Mouse (Mus musculus): ENCODE results near the gene Camkk2.

Gene Camkk2

DNA sequence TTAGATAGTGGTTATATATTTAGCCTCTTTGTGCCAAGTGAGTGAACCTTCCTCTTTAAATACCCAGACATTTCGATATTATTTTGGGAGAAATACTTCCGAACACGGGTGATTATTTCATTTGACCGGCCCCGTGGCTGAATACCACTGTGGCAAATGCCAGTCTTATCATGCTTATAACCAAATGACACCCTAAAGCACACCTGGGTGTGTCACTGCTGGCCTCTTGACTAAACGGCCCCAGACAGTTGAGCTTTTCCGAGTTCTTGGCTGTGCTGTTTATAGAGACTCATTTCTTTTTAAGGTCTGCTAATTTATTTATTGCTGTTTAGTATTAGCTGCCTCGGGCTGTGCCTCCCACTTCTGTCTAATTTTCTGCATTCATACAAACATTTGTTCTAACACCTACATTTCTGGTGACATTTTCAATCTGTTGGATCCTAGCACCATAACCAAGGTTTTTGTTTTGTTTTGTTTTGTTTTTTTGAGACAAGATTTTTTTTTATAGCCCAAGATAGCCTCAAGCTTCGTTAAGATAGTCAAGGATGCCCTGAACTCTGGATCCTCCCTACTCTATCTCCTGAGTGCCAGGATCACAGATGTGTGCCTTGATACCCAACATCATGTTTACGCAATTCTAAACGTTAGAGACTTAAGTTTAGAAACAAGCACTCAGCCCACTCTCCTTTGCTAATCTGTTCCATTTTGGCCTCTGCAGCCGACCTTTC is 78.9 kb downstream of the Camkk2 start:
- no peak for DNase-seq (ENCODE audit: low spot score in 2 of 2)

DNA sequence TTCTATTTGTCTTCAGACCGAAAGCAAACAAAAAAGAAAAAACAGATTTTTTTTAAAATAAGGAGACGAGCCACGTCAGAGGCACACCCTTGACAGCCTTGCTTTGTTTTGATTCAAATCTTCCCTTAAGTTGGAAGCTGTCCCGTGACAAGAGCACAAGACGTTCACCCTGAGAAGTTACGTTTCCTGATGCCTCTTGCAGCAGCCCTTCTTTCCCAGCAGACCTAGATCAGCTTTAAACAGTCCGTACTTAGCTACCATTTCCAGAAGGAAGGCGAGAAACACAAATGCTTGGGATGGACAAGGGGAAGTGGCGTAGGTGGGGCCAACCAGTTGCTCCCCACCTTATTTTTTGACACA is 80.5 kb downstream of the Camkk2 start:
- DNase-seq (ENCODE audit: low spot score in 2 of 2) = no peak

DNA sequence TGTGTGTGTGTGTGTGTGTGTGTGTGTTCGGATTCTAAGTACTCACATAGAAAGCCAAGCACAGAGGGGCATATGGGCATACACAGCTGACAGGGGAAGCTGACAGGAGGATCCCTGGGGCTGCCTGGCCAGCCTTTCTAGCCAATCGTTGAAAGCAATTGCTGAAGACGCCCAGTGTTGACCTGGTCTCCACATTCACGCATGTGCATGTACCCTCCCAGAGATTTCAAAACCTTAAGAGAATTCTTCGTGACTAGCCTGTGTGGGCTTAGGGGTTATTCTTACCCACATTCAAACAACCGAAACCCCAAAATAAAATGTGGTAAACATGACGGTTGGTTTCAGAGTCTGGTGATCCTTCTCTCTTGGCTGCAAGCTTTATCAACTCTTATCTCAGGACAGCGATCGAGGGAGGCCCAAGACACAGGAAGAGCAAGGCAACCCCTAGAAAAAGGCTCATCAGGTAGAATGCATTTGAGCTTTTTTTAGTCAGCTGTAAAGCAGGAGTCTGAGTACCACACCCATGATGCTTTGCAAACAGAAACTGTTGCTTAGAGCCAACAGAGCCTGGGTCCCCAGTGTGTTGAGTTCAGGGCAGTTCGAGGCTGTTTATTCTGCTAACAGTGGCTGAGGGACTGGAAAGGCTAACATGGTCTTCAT is 81.0 kb downstream of the Camkk2 start:
- DNase-seq (ENCODE audit: low spot score in 2 of 2) = peak in 1 of 2 experiments; percentile 29

DNA sequence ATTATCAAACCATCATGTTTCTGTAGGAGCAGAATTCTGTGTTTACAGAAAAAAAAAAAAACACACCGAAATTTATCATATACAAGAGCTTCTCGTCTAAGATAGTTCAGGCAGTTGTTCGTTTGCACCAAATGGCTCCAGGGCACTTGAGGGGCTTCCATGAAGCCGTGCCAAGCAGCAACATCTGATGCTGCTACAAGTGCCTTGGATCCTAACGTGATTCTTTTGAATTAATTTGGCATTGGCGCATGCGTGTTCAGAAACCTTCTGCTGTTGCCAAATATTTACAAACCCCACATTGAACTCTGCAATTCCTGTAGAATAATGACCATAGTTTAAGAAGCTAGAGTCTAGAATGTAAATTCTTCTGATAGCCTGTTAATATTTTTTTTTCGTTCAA is 83.7 kb downstream of the Camkk2 start:
- DNase-seq (ENCODE audit: low spot score in 2 of 2) = no peak

DNA sequence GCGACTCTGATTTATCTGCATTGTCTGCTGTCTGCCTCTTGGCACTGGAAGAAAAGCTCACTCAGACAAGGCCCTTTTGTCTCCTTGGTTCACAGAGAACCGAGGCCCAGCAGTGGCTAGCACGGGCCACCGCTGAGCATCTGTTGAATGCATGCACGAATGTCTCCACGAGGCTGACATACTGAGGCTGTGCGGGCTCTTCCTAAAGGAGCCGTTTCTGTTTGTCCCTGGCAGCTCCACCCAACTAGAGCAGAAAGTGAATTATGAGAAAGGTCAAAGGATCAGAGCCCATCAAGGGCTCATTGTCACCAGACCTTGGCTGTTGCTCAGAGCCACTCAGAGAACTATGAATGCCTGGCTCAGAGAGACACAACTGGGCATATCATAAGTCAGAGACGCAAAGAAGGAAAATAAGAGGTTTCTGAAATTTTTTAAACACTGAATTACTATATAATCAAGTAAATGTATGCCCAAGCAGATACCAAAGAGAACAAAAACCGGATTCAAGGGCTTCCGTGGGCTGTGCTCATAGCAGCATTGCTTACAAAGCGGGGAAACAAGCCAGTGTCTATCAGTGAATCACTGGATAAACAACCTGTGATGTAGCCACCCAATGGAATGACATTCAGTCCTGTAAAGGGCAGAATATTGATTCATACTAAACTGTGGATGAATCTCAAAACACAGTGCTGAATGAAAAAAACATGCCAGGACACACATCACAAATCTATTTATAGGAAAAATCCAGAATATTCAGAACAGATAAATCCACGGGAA is 85.6 kb downstream of the Camkk2 start:
- no peak for DNase-seq (ENCODE audit: low spot score in 2 of 2)

DNA sequence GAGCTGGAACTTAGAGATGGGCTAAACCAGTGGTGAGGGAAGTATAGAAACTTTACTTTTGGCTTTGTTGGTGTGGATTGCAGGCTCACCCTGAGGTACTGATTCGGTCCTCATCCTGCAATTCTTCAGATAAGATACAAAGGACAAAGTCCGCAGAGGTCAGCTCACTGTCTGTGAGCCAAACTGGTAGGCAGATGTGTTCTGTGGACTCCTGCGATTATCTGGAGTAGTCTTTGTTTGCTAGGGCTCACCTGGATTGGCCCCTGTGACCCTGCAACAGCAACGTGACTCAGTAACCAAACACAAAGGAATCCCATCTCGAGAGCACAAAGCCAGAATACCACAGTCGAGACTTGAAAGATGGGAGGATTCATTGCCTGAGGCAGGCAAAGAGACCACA is 88.7 kb downstream of the Camkk2 start:
- no peak for DNase-seq (ENCODE audit: low spot score in 2 of 2)

DNA sequence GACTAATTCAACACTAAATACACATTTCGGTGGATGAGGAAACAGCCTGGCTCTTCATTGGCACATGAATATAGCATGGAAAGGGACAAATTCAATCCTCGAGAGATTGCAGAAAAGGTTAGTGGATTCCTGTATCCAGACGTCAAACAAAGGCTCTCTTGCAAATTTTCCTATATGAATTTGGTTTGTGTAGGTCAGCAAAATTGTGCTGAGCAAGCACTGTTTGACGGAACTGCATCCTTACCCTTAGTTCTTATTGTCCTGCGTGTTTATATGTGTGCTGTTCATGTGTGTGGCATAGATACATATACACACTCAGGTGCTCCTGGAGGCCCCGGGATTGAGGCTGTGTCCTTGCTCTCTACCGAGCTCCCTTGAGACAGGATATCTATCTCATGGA is 90.1 kb downstream of the Camkk2 start:
- DNase-seq (ENCODE audit: low spot score in 2 of 2) = no peak

DNA sequence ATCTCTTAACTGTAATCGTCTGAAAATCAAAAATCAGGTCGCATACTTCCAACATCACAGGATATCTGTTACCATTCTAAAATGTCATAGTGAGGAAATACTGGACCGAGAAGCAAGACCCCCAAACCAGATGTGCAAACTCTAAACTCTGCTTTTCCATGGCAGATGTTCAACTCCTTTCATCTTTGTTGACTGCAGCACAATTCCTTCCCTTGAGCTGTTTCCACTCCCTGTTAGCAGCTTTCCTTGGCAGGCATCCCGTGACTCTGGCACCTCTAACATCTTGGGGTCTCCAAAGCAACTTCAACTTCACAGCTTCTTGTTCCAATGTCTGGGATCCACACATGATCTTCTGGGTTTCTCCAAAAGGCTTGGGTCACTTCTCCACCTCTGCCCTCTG is 91.8 kb downstream of the Camkk2 start:
- DNase-seq (ENCODE audit: low spot score in 2 of 2) = no peak

DNA sequence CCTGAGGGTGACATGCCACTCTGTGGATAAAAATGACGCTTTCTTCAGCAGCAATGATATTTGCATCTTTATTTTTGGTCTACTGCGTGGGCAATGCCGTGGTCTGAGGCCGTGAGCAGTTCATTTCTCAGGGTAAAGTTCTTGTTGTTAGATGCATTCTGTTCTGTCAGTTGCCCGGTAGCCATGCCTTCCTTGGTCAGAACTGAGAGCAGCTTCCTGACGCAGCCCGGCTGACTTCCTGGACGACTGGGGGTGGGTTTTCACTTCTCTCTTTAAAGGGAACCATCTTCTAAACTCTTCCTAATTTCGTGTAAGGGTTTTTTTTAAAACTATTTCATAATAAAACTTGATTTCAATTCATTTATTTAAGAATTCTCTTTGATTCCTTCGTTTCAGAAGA is 95.3 kb downstream of the Camkk2 start:
- no peak for DNase-seq (ENCODE audit: low spot score in 2 of 2)

DNA sequence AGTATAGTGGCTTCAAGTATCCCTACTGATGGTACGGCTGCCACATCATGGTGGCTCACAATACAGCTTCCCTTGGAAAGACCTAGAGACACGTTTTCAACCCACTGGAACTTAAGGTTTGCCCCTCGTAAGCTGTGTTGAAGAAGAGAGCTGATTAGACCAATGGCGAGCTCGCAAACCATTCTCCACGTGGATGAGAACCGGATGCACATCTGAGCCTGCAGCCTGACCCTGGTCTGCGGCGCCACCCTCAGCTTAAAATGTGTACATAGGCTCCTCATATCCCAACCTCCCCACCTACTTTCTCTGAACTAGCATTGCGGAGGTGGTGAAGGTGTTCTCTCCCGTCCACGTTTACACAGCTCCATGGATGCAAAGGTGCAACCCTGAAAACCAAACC is 97.9 kb downstream of the Camkk2 start:
- DNase-seq (ENCODE audit: low spot score in 2 of 2) = no peak
